8 mouse cellular contexts compared by ENCODE assay signal in genomic region chr7:45015957-45016612, GRCm38 (mm10). TPM values are rescaled to one million over a fixed set of nuclear protein-coding genes. Genes with fewer than 3 reads are reported as not detected.
DNase-seq lines count a peak whose midpoint lies in the region; ATAC-seq and TF ChIP-seq lines count a peak whose summit lies in the region.

Gene Scaf1, minus strand, starts transcription at chr7:45016363.

- H3K27me3 ChIP-seq in embryonic facial prominence, embryonic 13.5 days, result no peaks in the 10 kb centered on the region
- H3K27me3 ChIP-seq in kidney, adult 2 months (replicated peaks; ENCODE audit: control insufficient read depth, insufficient read depth, low read length), result no peaks in the 10 kb centered on the region
- peaks cover 12% of the 10 kb centered on the region; the same call in 1 of the 2 replicates for H3K27me3 ChIP-seq in limb, embryonic 12.5 days
- H3K27me3 ChIP-seq in midbrain, embryonic 15.5 days (replicated peaks), result no peaks in the 10 kb centered on the region
- no peaks in the 10 kb centered on the region for H3K27me3 ChIP-seq in spleen, adult 2 months (ENCODE audit: control insufficient read depth, insufficient read depth, low read length)

- peak within 1 kb of the TSS; percentile 97 for H3K9ac ChIP-seq in embryonic facial prominence, embryonic 13.5 days
- H3K9ac ChIP-seq in limb, embryonic 12.5 days (replicated peaks), result peak within 1 kb of the TSS; percentile 94
- H3K9ac ChIP-seq in midbrain, embryonic 15.5 days, result peak within 1 kb of the TSS; percentile 95

- H3K4me2 ChIP-seq in embryonic facial prominence, embryonic 13.5 days, result peak within 1 kb of the TSS; percentile 90
- peak within 1 kb of the TSS; percentile 85 for H3K4me2 ChIP-seq in limb, embryonic 12.5 days
- H3K4me2 ChIP-seq in midbrain, embryonic 15.5 days, result peak within 1 kb of the TSS; percentile 77

- peaks cover 29% of the 10 kb centered on the region for H3K36me3 ChIP-seq in embryonic facial prominence, embryonic 13.5 days
- no peaks in the 10 kb centered on the region for H3K36me3 ChIP-seq in kidney, adult 2 months (ENCODE audit: control insufficient read depth, insufficient read depth, low read length)
- H3K36me3 ChIP-seq in limb, embryonic 12.5 days, result peaks cover 30% of the 10 kb centered on the region
- H3K36me3 ChIP-seq in midbrain, embryonic 15.5 days (replicated peaks), result peaks cover 19% of the 10 kb centered on the region; the same call in 1 of the 2 replicates
- peaks cover 10% of the 10 kb centered on the region for H3K36me3 ChIP-seq in spleen, adult 2 months (ENCODE audit: control insufficient read depth, insufficient read depth, low read length)

- peaks cover 29% of the 10 kb centered on the region for H3K4me1 ChIP-seq in embryonic facial prominence, embryonic 13.5 days
- H3K4me1 ChIP-seq in kidney, adult 2 months (ENCODE audit: control insufficient read depth, insufficient read depth, low read length), result peaks cover 3% of the 10 kb centered on the region; the same call in 1 of the 2 replicates
- H3K4me1 ChIP-seq in limb, embryonic 12.5 days (replicated peaks), result peaks cover 35% of the 10 kb centered on the region
- H3K4me1 ChIP-seq in midbrain, embryonic 15.5 days, result peaks cover 27% of the 10 kb centered on the region
- H3K4me1 ChIP-seq in spleen, adult 2 months (ENCODE audit: control insufficient read depth, insufficient read depth, insufficient read length), result peaks cover 13% of the 10 kb centered on the region; the same call in 1 of the 2 replicates

- peak within 1 kb of the TSS; percentile 90 for H3K4me3 ChIP-seq in embryonic facial prominence, embryonic 13.5 days
- peak within 1 kb of the TSS; percentile 90 for H3K4me3 ChIP-seq in kidney, adult 2 months (ENCODE audit: insufficient read depth, low read depth, low read length)
- peak within 1 kb of the TSS; percentile 89 for H3K4me3 ChIP-seq in limb, embryonic 12.5 days (replicated peaks)
- H3K4me3 ChIP-seq in midbrain, embryonic 15.5 days, result peak within 1 kb of the TSS; percentile 92
- H3K4me3 ChIP-seq in spleen, adult 2 months (ENCODE audit: extremely low read depth, insufficient read depth, insufficient read length), result peak within 1 kb of the TSS; percentile 81

- H3K9me3 ChIP-seq in embryonic facial prominence, embryonic 13.5 days, result no peaks in the 10 kb centered on the region
- H3K9me3 ChIP-seq in limb, embryonic 12.5 days, result no peaks in the 10 kb centered on the region
- H3K9me3 ChIP-seq in midbrain, embryonic 15.5 days, result no peaks in the 10 kb centered on the region

- no peak for TF ChIP-seq CTCF in kidney, adult 2 months (conservative IDR thresholded peaks at IDR 0.05; ENCODE audit: insufficient read depth, insufficient read length, low read depth, low read length)
- no peak for TF ChIP-seq CTCF in spleen, adult 2 months (IDR thresholded peaks at IDR 0.05; ENCODE audit: extremely low read depth, insufficient read depth, insufficient read length, insufficient replicate concordance)

- peak; percentile 99 for DNase-seq in 3134 (ENCODE audit: extremely low read depth, insufficient read length, low spot score)
- DNase-seq in adrenal gland, postnatal 36 days, result peak; percentile 99
- peak; percentile 99 to 100 for DNase-seq in heart, adult 18-20 months
- peak; percentile 100 for DNase-seq in kidney, adult 2 months
- peak; percentile 99 for DNase-seq in spleen, adult 2 months (ENCODE audit: low read depth in 1 of 2, low spot score in 2 of 2)

- TF ChIP-seq POLR2A in kidney, adult 2 months (IDR thresholded peaks at IDR 0.05; ENCODE audit: low read depth, low read length), result no peak
- no peak; the same call in 1 of the 2 replicates for TF ChIP-seq POLR2A in spleen, adult 2 months (IDR thresholded peaks at IDR 0.05; ENCODE audit: low read depth, low read length)

- under 1% methylated on average over 69 of the region's 69 CpGs for WGBS in embryonic facial prominence, embryonic 13.5 days
- 1% methylated on average over 69 of the region's 69 CpGs for WGBS in kidney, adult 2 months
- WGBS in limb, embryonic 12.5 days, result under 1% methylated on average over 67 of the region's 69 CpGs
- 1% methylated on average over 69 of the region's 69 CpGs for WGBS in midbrain, embryonic 15.5 days
- 1% methylated on average over 69 of the region's 69 CpGs for WGBS in spleen, adult 2 months

- ATAC-seq in embryonic facial prominence, embryonic 13.5 days (ENCODE audit: insufficient number of reproducible peaks, insufficient read depth, low FRiP score, low TSS enrichment, low read depth), result peak; percentile 91
- ATAC-seq in limb, embryonic 12.5 days (ENCODE audit: insufficient number of reproducible peaks, insufficient read depth, low FRiP score, low TSS enrichment, low read depth), result peak; percentile 90
- ATAC-seq in midbrain, embryonic 15.5 days (replicated peaks), result peak; percentile 94

- H3K27ac ChIP-seq in embryonic facial prominence, embryonic 13.5 days, result peak within 1 kb of the TSS; percentile 95
- peak within 1 kb of the TSS; percentile 96 for H3K27ac ChIP-seq in kidney, adult 2 months (ENCODE audit: insufficient read depth, low read depth, low read length)
- peak within 1 kb of the TSS; percentile 92 for H3K27ac ChIP-seq in limb, embryonic 12.5 days
- H3K27ac ChIP-seq in midbrain, embryonic 15.5 days, result peak within 1 kb of the TSS; percentile 84
- peak within 1 kb of the TSS; percentile 89 for H3K27ac ChIP-seq in spleen, adult 2 months (ENCODE audit: insufficient read depth, low read length)

RNA-seq across cellular contexts. Expression of gene Scaf1, which starts in this region (rescaled TPM):
- total RNA-seq in adrenal gland, postnatal 36 days (2021), result 10 to 100 TPM; 76.9 to 82.6 TPM
- 38.6 and 40.2 TPM in 2 replicates for polyA plus RNA-seq in embryonic facial prominence, embryonic 13.5 days (2015; fragmentation: Nextera tagmentation; extraction: Ambion mirVana)
- 10 to 100 TPM; 45.1 to 46.0 TPM for total RNA-seq in heart, adult 18-20 months (2021)
- polyA plus RNA-seq in kidney, adult 2 months (2012; rRNA removed), result 38.8 and 41.1 TPM in 2 replicates
- polyA plus RNA-seq in limb, embryonic 12.5 days (2016; fragmentation: Nextera tagmentation; extraction: Ambion mirVana), result 42.1 and 46.9 TPM in 2 replicates
- polyA plus RNA-seq in midbrain, embryonic 15.5 days (2015; fragmentation: Nextera tagmentation; extraction: Ambion mirVana), result 54.5 and 56.7 TPM in 2 replicates
- polyA plus RNA-seq in spleen, adult 2 months (2012; rRNA removed), result 59.0 and 65.4 TPM in 2 replicates

Comparison
In these comparisons a context has a peak if more than half of its experiments do, and no peak if none do; other contexts are left out.
1. Peak in every context shown above with its lines: DNase-seq, ATAC-seq, H3K4me3 ChIP-seq and H3K27ac ChIP-seq.